Mouse (Mus musculus) kidney, adult 8-10 months (tissue): Measurements from ENCODE around the gene Rfk.

ENCODE experiments used
- DNase-seq, 2 experiments: peaks; one replicate each; pipeline ENCODE4 v3.0.0; 2022

Gene Rfk

DNA sequence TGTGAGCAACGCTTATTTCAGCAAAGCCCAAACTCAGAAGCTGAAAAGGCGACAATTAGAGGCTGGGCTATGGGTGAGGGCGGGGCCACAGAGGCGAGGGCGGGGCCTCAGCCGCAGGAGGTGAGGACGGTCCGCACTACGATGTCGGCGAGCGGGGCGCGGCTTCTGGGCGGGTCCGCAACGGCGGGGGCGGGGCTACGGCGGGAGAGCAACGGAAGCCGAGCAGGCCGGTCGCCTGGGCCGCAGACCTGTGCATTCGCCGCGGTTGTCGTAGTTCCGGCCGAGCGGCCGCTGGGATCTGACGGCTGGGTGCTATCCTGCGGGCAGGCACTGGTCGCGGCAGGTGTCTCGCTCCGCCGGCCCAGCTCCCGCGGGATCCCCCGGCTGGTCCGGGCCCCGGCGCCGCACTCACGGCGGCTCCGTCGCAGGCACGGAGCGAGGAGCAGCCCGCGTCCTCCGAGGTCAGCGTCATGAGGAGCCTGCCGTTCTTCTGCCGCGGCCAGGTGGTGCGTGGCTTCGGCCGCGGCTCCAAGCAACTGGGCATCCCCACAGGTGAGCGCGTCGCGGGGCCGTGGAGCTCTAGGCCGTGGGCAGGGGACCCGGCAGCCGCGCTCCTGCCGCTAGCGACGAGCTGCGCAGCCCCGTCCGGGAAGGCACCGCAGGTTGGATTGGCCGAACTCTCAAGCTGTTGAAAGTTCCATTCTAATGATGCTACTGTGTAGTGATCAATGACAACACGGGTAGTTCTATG is at the start of gene Rfk:
Gene Rfk, plus strand, starts transcription at position 203 of the 751 bp plus-strand sequence.
- peak; percentile 91 to 93 for DNase-seq

DNA sequence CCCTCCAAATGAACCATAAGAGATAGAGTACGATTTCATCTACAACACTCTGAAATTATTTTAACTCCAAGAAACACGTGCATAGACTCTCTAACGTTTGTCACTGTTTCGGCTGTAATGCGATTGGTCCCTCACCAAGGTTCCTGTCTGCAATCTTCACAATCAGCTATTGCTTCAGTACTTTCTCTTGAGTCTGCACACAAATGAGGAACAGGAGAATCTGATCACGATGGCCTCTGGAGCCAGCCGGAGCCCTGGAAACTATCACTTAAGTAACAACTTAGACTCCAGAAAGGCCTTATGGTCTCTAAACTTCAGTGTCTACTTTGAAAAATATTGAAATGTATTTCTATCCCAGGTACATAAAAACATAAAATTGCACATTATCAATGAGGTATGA is 49.0 kb upstream of the Rfk start:
- no peak for DNase-seq

DNA sequence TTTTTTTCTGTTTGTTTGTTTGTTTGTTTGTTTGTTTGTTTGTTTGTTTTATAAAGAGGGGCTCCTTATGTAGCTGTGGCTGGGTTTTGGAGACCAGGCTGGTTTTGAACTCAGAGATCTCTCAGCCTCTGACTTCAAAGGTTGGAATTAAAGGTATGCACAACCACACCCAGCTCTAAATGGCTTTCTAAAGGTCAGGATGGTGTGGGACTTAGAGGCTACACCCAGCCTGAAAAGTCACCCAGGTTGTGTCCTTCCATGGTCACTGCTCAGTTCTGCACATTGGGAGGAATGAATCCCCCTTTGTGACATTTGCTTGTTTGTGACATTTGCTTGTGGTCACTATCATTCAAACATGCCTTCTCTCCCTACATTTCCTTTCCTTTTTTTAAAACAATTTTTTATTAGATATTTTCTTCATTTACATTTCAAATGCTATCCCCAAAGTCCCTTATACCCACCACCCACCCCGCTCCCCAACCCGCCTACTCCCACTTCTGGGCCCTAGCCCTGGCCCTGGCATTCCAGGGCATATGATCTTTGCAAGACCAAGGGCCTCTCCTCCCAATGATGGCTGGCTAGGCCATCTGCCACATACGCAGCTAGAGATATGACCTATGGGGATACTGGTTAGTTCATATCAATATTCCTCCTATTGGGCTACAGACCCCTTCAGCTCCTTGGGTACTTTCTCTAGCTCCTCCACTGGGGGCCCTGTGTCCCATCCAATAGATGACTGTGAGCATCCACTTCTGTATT is 46.9 kb upstream of the Rfk start:
- no peak for DNase-seq

DNA sequence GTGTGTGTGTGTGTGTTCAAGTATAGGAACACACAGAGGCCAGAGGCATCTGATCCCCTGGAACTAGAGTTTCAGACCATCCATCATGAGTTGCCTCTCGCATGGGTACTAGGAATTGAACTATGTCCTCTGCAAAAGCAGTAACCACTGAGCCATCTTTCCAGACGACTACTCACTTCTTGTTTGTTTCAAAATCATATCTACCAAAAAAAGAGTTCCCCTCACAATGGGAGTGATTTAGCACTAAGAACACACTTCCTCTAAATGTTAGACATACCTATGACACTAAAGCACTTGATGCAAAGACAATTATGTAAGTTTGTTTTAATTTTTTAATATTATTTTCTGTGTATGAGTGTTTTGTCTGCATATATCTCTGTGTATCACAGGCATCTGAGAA is 46.0 kb upstream of the Rfk start:
- no peak for DNase-seq

DNA sequence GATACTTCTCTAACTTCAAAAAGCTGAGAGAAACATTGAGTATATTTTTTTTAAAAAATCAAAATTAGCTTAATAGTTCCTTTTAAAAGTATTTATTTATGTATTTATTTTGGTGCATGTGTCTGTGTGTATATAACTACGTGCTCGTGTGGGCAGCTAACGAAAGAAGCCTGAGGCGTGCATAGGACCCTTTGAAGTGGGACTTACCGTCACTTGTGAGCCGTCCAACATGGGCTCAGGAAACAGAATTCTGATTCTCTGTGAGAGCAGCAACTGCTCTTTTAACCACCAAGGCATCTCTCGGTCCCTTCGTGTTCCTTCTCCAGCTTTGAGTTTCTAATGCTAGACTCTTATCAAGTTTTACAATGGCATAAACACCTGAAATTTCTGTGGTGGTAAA is 40.1 kb upstream of the Rfk start:
- DNase-seq, result no peak

DNA sequence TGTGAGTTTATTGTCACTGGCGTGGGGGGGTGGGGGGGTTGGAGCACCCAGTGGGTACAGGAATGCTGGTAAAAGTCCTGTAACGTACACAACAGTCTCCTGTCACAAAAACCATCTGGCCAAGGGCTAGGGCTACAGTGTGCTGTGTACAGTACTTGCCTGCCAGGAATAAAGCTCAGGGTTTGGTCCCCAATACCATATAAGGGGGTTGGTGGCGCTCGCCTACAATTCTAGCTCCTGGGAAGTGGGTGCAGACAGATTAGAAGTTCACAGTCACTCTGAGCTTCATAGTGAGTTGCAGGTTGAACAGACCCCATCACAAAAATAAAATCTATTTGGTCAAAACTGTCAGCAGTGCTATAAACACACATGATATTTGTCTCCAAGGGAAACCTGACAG is 39.5 kb upstream of the Rfk start:
- no peak for DNase-seq

DNA sequence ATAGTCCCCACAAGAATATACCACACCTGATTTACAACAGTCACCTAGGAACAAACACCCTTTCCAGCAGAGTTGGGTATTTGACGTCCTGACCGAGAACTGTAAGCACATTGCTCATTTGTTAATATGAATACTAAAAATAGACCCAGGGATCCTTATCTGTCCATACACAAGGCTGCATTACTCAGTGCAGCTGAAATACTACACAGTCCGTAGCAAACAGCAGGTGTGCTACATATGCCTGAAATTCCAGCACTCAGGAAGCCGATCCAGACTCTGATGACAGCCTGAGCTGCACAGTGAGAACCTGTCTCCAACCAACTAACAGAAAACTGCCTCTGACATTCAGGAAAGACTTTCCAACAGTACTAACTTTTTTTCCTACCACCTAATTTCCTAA is 39.0 kb upstream of the Rfk start:
- DNase-seq, result no peak

DNA sequence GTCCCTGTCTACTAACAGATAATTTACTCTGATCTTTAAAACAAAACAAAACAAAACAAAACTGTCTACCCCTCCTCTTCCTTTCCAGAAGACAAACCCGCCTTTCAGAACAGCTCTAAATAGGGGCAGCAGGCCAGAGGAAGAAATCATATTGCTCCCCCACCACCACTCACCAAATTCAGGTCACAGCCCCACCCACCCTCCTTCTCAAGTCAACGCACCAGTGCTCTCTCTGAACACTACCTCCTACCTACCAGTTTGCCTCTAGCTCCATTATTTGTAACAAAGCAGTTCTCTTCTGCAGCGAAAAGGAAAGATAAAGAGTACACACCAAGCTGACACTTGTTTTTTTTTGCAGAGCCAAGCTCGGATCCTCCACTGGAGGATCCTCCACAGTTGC is 38.5 kb upstream of the Rfk start:
- DNase-seq, result no peak

DNA sequence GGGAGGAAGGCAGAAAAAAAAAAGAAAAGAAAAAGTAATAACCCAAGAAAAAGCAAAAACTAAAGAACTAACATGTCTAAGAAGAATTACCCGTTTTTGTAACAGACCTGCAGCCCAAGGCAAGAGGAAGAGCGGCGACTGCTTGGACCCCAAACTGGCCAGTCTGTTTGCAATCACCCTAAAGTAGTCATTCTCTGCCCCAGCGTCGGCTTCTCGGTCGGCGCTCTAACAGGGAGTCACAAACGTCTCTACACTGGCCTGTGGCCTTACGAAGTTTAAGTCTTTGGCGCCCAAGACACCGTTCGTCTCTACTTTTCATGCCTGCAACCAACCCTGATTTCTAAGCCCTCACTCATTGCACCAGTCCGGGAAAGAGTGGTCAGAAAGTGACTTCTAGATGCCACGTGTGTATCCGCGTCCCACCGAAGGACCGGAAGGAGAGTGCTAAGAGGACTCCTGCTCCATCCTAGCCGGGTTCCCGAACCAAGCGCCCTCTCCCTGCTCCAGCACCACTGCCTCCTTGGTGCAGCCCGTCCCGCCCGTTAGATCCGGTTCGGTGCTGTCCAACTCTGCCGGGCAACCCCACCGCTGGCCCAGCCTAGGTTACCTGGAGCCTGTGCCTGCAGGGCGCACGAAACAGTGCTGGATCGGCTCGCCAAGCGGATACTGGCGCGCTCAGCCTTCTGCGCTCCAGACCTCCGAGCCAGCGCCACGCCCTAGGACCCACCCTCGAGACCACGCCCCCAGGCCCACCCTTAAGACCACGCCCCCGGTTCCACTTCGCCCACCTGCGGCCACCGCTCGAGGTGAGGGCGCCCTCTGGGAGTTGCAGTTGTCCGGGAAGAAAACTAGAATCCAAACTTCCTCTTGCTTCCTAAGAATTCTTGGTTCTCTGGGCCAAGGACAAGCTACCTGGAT is 37.6 kb upstream of the Rfk start:
- DNase-seq, result peak; percentile 68 to 82

DNA sequence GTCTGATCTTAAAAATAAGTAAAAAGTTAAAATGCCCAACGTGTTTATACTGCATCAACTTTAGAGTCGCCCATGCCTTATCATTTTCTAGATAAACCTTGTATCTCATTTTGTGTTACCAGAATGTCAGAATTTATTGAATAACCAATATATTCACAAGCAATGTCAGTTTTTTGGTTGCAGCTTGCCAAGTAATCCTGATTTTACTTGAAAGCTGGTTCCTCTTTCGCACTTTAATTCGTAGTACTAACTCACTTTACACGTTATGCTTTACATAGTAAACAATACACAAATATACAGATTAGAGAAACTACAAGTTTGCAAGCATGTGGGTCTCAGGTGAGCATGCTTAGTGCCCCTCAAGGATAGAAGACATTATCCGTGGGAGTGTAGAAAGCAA is 36.9 kb upstream of the Rfk start:
- DNase-seq, result no peak

DNA sequence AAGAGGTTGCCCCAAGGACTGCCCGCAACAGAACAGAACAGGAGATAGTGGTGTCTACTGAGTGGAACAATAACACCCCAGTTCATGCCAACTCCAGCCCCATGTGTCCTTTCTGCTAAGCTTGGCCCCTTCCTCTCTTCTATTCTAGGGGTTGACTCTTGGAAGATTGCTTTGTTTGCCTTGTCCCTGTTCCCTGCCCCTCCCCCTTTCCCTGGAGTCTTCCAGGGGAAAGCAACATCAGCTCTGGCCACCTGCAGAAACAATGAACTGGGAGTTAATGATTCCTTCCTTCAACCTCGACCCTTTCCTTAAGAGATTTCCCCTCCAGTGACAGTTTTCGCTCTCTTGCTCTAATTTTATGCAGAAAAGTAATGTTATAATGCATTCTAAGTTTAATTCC is 36.5 kb upstream of the Rfk start:
- DNase-seq, result no peak

DNA sequence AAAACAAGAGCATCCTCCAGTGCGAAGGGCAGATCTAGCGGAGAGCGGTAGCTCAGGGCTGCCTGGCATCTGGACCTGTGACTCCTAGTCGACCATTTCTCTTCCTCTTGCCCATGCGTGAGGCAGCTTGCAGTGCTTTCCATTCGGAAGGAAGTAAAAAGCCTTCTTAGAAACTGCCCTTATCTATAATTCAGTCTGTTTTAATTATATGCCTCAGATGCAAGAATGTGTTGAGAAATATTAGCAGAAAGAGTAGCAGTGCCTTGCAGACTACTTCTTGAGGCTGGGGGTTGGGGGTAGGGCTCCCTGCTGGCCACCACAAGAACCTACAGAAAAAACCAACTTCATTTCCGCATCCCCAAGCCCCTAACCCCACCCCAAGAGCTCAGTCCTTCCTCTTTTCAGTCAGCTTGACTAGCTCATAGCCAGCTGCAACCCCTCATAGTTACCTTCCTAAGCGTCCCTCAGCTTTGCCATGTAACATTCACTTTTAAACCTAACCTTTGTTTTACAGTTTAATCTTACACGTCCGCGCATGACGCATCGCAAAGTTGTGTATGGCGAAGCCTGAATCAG is 34.4 kb upstream of the Rfk start:
- no peak for DNase-seq

DNA sequence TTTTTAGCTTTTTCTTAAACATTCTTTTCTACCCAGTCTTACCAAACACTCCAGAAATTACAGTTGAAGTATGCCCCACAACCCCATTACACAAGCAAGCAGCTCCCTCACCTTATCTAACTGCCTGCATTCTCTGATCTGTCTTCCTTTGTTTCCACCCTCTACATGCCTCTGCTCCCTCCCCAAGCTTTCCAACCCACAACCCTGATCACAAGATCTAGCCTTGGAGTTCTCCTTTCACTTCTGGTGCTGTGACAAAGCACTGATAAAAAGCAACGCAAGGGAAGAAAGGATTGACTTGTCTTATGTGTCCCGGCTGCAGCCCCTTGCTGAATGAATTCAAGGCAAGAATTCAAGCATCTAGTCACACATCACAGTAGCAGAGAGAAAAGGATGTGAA is 32.7 kb upstream of the Rfk start:
- DNase-seq, result no peak

DNA sequence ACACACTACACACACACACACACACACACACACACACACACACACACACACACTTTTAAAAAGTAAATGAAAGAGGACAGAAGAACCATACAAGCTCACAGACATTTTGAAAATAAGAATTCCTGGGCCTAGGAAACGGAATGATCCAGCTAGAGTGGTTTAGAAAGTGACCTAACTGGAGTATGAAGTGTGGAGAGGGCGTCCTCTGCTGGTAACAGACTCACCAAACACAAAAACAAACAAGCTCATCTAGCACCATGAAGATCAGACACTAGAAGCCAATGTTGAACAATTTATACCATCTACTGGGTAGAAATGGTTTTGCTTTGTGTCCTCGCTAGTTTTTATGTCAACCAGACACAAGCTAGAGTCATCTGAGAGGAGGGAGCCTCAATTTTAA is 29.1 kb upstream of the Rfk start:
- peak in 1 of 2 experiments; percentile 46 for DNase-seq

DNA sequence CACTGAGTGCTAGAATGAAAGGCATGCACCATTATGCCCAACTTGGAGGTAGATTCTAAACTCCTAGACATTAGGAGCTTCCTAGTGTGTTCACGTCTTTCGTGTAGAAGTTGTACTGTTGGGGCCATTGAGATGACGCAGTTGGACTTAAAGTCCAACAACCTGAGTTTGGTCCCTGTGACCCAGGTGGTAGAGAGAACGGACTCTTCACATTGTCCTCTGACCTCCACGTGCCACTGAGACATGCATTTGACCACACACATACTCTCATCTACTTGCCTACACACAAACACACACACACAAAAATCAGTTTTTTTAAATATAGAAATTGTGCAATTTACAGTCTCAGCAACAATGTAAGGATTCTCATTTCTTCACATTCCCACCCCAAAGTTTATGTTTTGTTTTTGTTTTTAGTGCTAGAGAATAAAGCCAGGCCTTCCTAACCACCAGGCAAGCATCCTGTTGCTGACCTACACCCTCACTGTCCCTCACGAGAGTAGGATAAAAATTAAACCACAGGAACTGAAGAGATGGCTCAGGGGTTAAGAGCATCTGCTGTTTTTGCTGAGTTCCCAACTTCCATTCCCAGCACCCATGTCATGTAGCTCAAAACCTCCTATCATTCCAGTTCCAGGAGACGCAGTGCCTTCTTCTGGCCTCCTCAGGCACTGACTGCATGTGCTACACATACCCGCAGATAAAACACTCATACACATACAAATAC is 27.3 kb upstream of the Rfk start:
- DNase-seq, result peak; percentile 28 to 37

DNA sequence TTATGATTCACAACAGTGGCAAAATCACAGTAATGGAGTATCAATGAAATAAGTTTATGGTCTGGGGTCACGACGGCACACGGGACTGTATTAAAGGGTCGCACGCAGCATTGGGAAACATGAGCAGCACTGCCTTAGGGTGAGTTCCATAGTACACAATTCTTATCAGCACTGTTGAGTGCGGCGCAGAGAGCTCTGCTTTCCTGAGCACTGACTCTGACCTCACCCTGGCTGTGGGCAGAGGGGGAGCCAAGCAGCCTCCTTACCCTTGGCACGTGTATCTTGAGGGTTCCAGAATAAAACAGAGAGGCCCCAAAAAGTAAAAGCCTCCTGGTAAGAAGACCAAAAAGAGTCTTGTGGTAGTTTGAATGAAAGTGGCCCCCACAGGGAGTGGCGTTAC is 25.3 kb upstream of the Rfk start:
- DNase-seq, result no peak

DNA sequence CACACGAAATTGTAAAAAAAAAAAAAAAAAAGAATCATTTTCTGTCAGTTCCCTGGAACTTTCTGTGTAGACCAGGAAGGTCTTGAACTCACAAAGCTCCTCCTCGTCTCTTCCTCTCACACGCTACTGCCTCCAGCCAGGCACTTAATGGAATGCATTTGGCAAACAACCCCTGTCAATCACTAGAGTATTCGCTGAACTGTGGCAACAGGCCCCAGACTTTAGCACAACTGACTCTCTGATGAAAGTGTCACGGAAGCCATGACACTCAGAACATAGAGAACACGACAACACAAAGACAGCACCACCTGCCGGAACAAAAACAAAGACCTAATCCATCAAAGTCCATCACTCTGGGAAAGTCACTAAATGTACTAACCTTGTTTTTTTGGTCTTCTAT is 24.3 kb upstream of the Rfk start:
- peak; percentile 43 to 65 for DNase-seq

DNA sequence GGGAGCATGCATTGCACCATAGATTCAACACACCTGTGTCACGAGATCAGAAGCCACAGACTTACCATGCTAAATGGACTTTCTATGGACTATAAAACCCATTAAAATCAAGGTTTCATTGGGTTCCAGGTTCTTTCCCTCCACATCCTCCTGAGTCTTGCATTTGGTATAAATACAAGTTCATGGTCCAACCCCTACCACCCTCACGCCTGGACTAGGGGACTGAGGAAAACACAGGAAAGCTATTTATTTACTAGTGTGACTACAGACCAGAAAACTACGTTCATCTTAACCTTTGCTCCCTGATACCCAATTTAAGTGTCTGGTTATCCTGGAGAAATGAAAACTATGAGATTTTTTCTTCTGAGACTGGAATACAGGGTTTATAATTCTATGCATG is 21.1 kb upstream of the Rfk start, which contains the start of gene Gcnt1:
Gene Gcnt1, minus strand, starts transcription at position 144 of the 400 bp plus-strand sequence.
- peak; percentile 70 to 82 for DNase-seq

DNA sequence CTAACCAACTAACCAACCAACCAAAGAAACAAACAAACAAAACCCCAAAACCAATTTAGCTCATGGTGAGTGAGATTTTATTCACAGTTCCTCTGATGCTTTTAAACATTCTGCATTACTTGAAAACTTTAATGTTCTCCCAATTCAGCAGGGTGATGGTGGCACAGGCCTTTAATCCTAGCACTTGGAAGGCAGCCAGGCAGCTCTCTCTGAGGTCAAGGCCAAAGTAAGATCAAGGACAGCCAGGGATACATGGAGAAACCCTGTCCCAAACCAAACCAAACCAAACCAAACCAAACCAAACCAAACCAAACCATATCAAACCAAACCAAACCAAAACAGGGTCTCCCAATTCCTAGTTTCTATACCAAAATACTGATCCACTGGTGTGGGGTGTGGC is 15.0 kb upstream of the Rfk start:
- DNase-seq, result no peak

DNA sequence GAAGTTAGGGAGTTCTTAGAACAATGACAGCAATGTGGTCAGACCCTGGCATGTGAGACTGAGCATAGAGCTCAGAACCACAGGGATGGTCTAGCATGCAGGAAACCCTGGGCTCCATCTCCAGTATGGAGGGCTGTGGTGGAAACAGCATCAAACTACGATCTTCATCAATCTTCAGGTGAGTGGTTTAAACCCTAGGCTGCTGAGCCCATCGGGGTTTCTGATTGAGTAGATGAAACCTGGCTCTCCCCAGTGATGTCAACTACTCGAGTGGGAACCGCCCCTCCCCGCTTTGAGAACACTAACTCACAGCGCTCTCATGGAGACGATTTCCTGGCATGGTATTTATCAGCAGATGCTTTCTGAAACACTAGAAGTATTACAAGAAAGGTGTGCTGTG is 13.3 kb upstream of the Rfk start:
- no peak for DNase-seq

DNA sequence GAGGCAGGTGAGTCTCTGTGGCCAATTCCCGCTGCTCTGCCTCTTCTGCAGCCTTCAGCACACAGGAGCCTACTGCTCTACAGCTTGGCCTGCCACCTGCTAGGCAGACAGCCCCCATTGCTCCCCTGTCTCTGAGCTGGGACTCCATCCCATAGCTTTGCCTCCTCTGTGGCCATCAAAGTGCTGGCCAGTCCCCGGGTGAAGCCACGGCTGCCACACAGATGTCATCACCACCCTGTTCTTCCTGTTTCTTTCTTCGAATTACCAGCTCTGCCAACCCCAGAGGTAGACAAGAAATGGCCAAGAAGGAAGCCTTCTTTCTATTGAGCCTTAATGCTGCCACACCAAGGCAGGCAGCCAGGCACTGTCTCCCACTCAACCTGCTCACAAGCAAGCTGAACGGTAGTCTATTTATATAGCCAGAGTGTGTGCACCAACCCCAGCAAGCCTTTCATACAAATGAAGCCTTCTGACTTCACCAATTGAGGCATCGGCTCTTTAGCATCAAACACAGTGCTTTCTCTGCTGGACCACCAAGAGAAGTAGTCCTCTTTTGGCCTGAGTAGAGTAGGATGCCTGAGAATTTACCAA is 10.9 kb upstream of the Rfk start:
- DNase-seq, result no peak

DNA sequence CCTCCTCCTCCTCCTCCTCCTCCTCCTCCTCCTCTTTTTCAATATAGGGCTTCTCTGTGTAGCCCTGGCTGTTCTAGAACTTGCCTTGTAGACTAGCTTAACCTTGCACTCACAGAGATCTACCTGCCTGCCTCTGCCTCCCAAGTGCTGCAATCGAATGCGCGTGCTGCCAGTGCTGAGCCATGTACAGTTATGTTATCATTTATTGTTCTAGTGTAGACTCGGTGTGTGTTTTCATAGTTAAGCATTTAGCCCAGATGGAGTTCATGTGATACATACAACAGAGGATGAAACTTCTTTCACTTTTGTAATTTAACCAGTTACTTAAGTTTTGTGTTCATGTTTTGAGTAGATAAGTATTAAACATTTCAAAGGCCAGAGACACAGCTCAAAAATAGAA is 8.8 kb upstream of the Rfk start:
- no peak for DNase-seq
